Mouse (Mus musculus) CH12.LX (cell line): ENCODE measurements at regions not wholly inside any gene's neighbourhood (a gene's known extent, or its start where the extent isn't known, plus 50 kb on each side); places are given as distances from the start of the nearest gene placed in this dataset.

ENCODE experiments used
- CTCF ChIP-seq, 2 experiments: IDR thresholded peaks in 1 of 2; conservative IDR thresholded peaks in 1 of 2; 2 replicates each; pipeline ENCODE4 v1.5.1; 2011 to 2012; ENCODE audit warnings: low read depth in 2 of 2, low read length in 2 of 2, improper control_type of control experiment in 1 of 2, inconsistent platforms in 1 of 2, mild to moderate bottlenecking in 1 of 2, moderate library complexity in 1 of 2
- EP300 ChIP-seq: IDR thresholded peaks from 2 replicates; pipeline ENCODE4 v1.6.1; 2011; ENCODE audit warnings: low read length, improper control_type of control experiment
- ETS1 ChIP-seq: conservative IDR thresholded peaks from 2 replicates; pipeline ENCODE4 v1.6.1; 2012; ENCODE audit warnings: low read depth, mild to moderate bottlenecking, inconsistent platforms, low read length, improper control_type of control experiment, moderate library complexity
- HCFC1 ChIP-seq: IDR thresholded peaks from 2 replicates; pipeline ENCODE4 v1.6.1; 2012; ENCODE audit warnings: low read depth, mild to moderate bottlenecking, inconsistent platforms, low read length, improper control_type of control experiment
- MAX ChIP-seq: IDR thresholded peaks from 2 replicates; pipeline ENCODE4 v1.6.1; 2011; ENCODE audit warnings: low read length, improper control_type of control experiment
- POLR2A ChIP-seq: IDR thresholded peaks from 2 replicates; pipeline ENCODE4 v1.6.1; 2011; ENCODE audit warnings: low read depth, mild to moderate bottlenecking, improper control_type of control experiment, low read length
- UBTF ChIP-seq: IDR thresholded peaks from 2 replicates; pipeline ENCODE4 v1.6.1; 2012; ENCODE audit warnings: low read depth, mild to moderate bottlenecking, inconsistent platforms, low read length, improper control_type of control experiment, moderate library complexity
- ZC3H11A ChIP-seq: IDR thresholded peaks from 2 replicates; pipeline ENCODE4 v1.6.1; 2012; ENCODE audit warnings: low read depth, mild to moderate bottlenecking, inconsistent platforms, low read length, improper control_type of control experiment

DNA sequence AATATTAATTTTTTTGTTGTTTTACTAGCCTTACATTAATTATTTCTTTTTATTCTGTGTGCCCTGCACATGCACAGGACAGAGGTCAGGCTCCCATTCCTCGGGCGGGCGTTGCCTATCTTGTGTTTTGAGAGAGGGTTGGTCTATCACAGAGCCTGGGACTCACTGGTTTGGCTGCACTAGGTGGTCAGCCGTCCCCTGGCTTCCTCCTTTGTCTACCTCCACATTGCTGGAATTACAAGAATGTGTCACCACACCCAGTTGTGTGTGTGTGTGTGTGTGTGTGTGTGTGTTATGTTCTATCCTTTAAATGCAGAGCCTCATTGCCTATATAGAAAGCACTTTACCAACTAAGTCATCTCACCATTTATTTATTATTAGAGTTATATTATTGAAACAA is 478.5 kb downstream of the Zfp704 start:
- TF ChIP-seq EP300 (no peak), POLR2A (no peak), HCFC1 (no peak), UBTF (no peak), ETS1 (no peak), MAX (no peak), ZC3H11A (no peak), CTCF (conservative IDR thresholded peaks at IDR 0.05 in 1 of 2, IDR thresholded peaks at IDR 0.05 in 1 of 2; ENCODE audit: low read depth in 2 of 2, low read length in 2 of 2) (no peak)
